Mouse (Mus musculus): Measurements from ENCODE around the gene Selenon. TPM values are rescaled to one million over a fixed set of nuclear protein-coding genes. Genes with fewer than 3 reads are reported as not detected.

Gene Selenon
- polyA plus RNA-seq, 1 experiment from 2014 or later: 11.2 TPM

- no peak overlapping the region for H3K4me2 ChIP-seq (ENCODE audit: low read depth, low read length)
- peaks cover 9% of the 10 kb centered on the region for H3K4me1 ChIP-seq (ENCODE audit: control insufficient read depth, insufficient read depth, low read length)
- H3K36me3 ChIP-seq (ENCODE audit: control insufficient read depth, insufficient read depth, low read length): peaks cover 27% of the 10 kb centered on the region
- H3K4me3 ChIP-seq (ENCODE audit: low read depth, low read length): no peak overlapping the region
- WGBS: 83% methylated on average over 10 of the region's 10 CpGs
- no peaks in the 10 kb centered on the region for H3K9me3 ChIP-seq (ENCODE audit: control insufficient read depth, low read length)
- no peak for ATAC-seq (ENCODE audit: low read depth)
- H3K9ac ChIP-seq (replicated peaks; ENCODE audit: low read depth, low read length): no peak overlapping the region
- H3K27ac ChIP-seq (ENCODE audit: low read depth, low read length): no peak overlapping the region
- H3K27me3 ChIP-seq (ENCODE audit: control insufficient read depth, insufficient read depth, low read length): no peaks in the 10 kb centered on the region
Measured at GRCm38 (mm10) chr4:134538997-134539580, 12.9 kb downstream of the Selenon start.

GRCm38 (mm10) chr4:134535787-134536151 lies 16.2 kb downstream of the Selenon start:
- Histone ChIP-seq H3K36me3 (ENCODE audit: control insufficient read depth, insufficient read depth, low read length) (peaks cover 20% of the 10 kb centered on the region), H3K9me3 (ENCODE audit: control insufficient read depth, low read length) (no peaks in the 10 kb centered on the region), H3K27me3 (ENCODE audit: control insufficient read depth, insufficient read depth, low read length) (no peaks in the 10 kb centered on the region), H3K9ac (replicated peaks; ENCODE audit: low read depth, low read length) (0 out of 2 replicates have a peak overlapping the region, but pooled peaks have one; percentile 78), H3K4me1 (ENCODE audit: control insufficient read depth, insufficient read depth, low read length) (peaks cover 16% of the 10 kb centered on the region), H3K4me3 (ENCODE audit: low read depth, low read length) (peak overlapping the region; percentile 98), H3K27ac (ENCODE audit: low read depth, low read length) (no peak overlapping the region), H3K4me2 (ENCODE audit: low read depth, low read length) (peak overlapping the region; percentile 83)
- peak; percentile 20; the same call in 1 of the 2 replicates for ATAC-seq (ENCODE audit: low read depth)
- 8% methylated on average over 8 of the region's 8 CpGs for WGBS

GRCm38 (mm10) chr4:134534932-134535786 lies 16.8 kb downstream of the Selenon start, which contains the start of gene Mtfr1l:
Gene Mtfr1l, minus strand, starts transcription at chr4:134535387.
- Histone ChIP-seq H3K4me1 (ENCODE audit: control insufficient read depth, insufficient read depth, low read length) (peaks cover 16% of the 10 kb centered on the region), H3K9me3 (ENCODE audit: control insufficient read depth, low read length) (no peaks in the 10 kb centered on the region), H3K36me3 (ENCODE audit: control insufficient read depth, insufficient read depth, low read length) (peaks cover 26% of the 10 kb centered on the region), H3K4me3 (ENCODE audit: low read depth, low read length) (peak within 1 kb of the TSS; percentile 98), H3K27me3 (ENCODE audit: control insufficient read depth, insufficient read depth, low read length) (no peaks in the 10 kb centered on the region), H3K4me2 (ENCODE audit: low read depth, low read length) (peak within 1 kb of the TSS; percentile 83), H3K9ac (replicated peaks; ENCODE audit: low read depth, low read length) (peak within 1 kb of the TSS; percentile 78), H3K27ac (ENCODE audit: low read depth, low read length) (peak within 1 kb of the TSS; percentile 76)
- under 1% methylated on average over 69 of the region's 71 CpGs for WGBS
- peak; percentile 97 for ATAC-seq (ENCODE audit: low read depth)

GRCm38 (mm10) chr4:134534124-134534886 lies 17.7 kb downstream of the Selenon start:
- peak overlapping the region; percentile 78 for H3K9ac ChIP-seq (replicated peaks; ENCODE audit: low read depth, low read length)
- ATAC-seq (ENCODE audit: low read depth): peak; percentile 13
- H3K9me3 ChIP-seq (ENCODE audit: control insufficient read depth, low read length): no peaks in the 10 kb centered on the region
- H3K27ac ChIP-seq (ENCODE audit: low read depth, low read length): peak overlapping the region; percentile 76
- WGBS: under 1% methylated on average over 49 of the region's 57 CpGs
- H3K36me3 ChIP-seq (ENCODE audit: control insufficient read depth, insufficient read depth, low read length): peaks cover 26% of the 10 kb centered on the region
- peaks cover 16% of the 10 kb centered on the region for H3K4me1 ChIP-seq (ENCODE audit: control insufficient read depth, insufficient read depth, low read length)
- H3K27me3 ChIP-seq (ENCODE audit: control insufficient read depth, insufficient read depth, low read length): no peaks in the 10 kb centered on the region
- H3K4me2 ChIP-seq (ENCODE audit: low read depth, low read length): peak overlapping the region; percentile 83
- H3K4me3 ChIP-seq (ENCODE audit: low read depth, low read length): peak overlapping the region; percentile 98

- Histone ChIP-seq H3K4me3 (ENCODE audit: low read depth, low read length) (no peak overlapping the region), H3K9ac (replicated peaks; ENCODE audit: low read depth, low read length) (no peak overlapping the region), H3K4me1 (ENCODE audit: control insufficient read depth, insufficient read depth, low read length) (peaks cover 16% of the 10 kb centered on the region), H3K27me3 (ENCODE audit: control insufficient read depth, insufficient read depth, low read length) (no peaks in the 10 kb centered on the region), H3K36me3 (ENCODE audit: control insufficient read depth, insufficient read depth, low read length) (peaks cover 28% of the 10 kb centered on the region), H3K4me2 (ENCODE audit: low read depth, low read length) (peak overlapping the region; percentile 83), H3K27ac (ENCODE audit: low read depth, low read length) (no peak overlapping the region), H3K9me3 (ENCODE audit: control insufficient read depth, low read length) (no peaks in the 10 kb centered on the region)
- 86% methylated on average over 4 of the region's 4 CpGs for WGBS
- ATAC-seq (ENCODE audit: low read depth): no peak
Measured at GRCm38 (mm10) chr4:134533421-134533820, 18.5 kb downstream of the Selenon start.

- 86% methylated on average over 4 of the region's 4 CpGs for WGBS
- no peak for ATAC-seq (ENCODE audit: low read depth)
Measured at GRCm38 (mm10) chr4:134532928-134533327, 19.0 kb downstream of the Selenon start.

GRCm38 (mm10) chr4:134526220-134526619 lies 25.7 kb downstream of the Selenon start:
- Histone ChIP-seq H3K4me2 (ENCODE audit: low read depth, low read length) (no peak overlapping the region), H3K9me3 (ENCODE audit: control insufficient read depth, low read length) (no peaks in the 10 kb centered on the region), H3K4me1 (ENCODE audit: control insufficient read depth, insufficient read depth, low read length) (no peaks in the 10 kb centered on the region), H3K36me3 (ENCODE audit: control insufficient read depth, insufficient read depth, low read length) (peaks cover 37% of the 10 kb centered on the region), H3K27ac (ENCODE audit: low read depth, low read length) (no peak overlapping the region), H3K4me3 (ENCODE audit: low read depth, low read length) (no peak overlapping the region), H3K9ac (replicated peaks; ENCODE audit: low read depth, low read length) (no peak overlapping the region), H3K27me3 (ENCODE audit: control insufficient read depth, insufficient read depth, low read length) (no peaks in the 10 kb centered on the region)
- no peak for ATAC-seq (ENCODE audit: low read depth)
- WGBS: 83% methylated on average over 5 of the region's 5 CpGs

More at GRCm38 (mm10) chr4:134532928-134533327, 19.0 kb downstream of the Selenon start:
- H3K9ac ChIP-seq (replicated peaks; ENCODE audit: low read depth, low read length): no peak overlapping the region
- H3K36me3 ChIP-seq (ENCODE audit: control insufficient read depth, insufficient read depth, low read length): peaks cover 30% of the 10 kb centered on the region
- H3K4me3 ChIP-seq (ENCODE audit: low read depth, low read length): no peak overlapping the region
- H3K9me3 ChIP-seq (ENCODE audit: control insufficient read depth, low read length): no peaks in the 10 kb centered on the region
- no peak overlapping the region for H3K27ac ChIP-seq (ENCODE audit: low read depth, low read length)
- no peak overlapping the region for H3K4me2 ChIP-seq (ENCODE audit: low read depth, low read length)
- H3K4me1 ChIP-seq (ENCODE audit: control insufficient read depth, insufficient read depth, low read length): peaks cover 16% of the 10 kb centered on the region
- no peaks in the 10 kb centered on the region for H3K27me3 ChIP-seq (ENCODE audit: control insufficient read depth, insufficient read depth, low read length)

- ATAC-seq (ENCODE audit: low read depth): no peak
- 55% methylated on average over 5 of the region's 5 CpGs for WGBS
- H3K4me1 ChIP-seq (ENCODE audit: control insufficient read depth, insufficient read depth, low read length): no peaks in the 10 kb centered on the region
- no peak overlapping the region for H3K4me3 ChIP-seq (ENCODE audit: low read depth, low read length)
- H3K9me3 ChIP-seq (ENCODE audit: control insufficient read depth, low read length): no peaks in the 10 kb centered on the region
- no peak overlapping the region for H3K4me2 ChIP-seq (ENCODE audit: low read depth, low read length)
- no peak overlapping the region for H3K9ac ChIP-seq (replicated peaks; ENCODE audit: low read depth, low read length)
- H3K27ac ChIP-seq (ENCODE audit: low read depth, low read length): no peak overlapping the region
- H3K36me3 ChIP-seq (ENCODE audit: control insufficient read depth, insufficient read depth, low read length): peaks cover 35% of the 10 kb centered on the region
- no peaks in the 10 kb centered on the region for H3K27me3 ChIP-seq (ENCODE audit: control insufficient read depth, insufficient read depth, low read length)
Measured at GRCm38 (mm10) chr4:134525806-134526205, 26.2 kb downstream of the Selenon start.
